Mouse (Mus musculus): ENCODE measurements around the gene Mbd3. TPM values are rescaled to one million over a fixed set of nuclear protein-coding genes. Genes with fewer than 3 reads are reported as not detected.

The Mbd3 gene
- polyA plus RNA-seq, 1 experiment from 2014 or later = 90.6 TPM

- DNase-seq (ENCODE audit: low spot score) (no peak), ATAC-seq (no peak)
- no peak overlapping the region for H3K4me2 ChIP-seq (replicated peaks; ENCODE audit: low read depth, low read length)
- peaks cover 15% of the 10 kb centered on the region; the same call in 1 of the 2 replicates for H3K36me3 ChIP-seq (ENCODE audit: insufficient read depth, low read length)
- WGBS = 55% methylated on average over 4 of the region's 4 CpGs
- no peaks in the 10 kb centered on the region for H3K9me3 ChIP-seq (ENCODE audit: low read length)
- H3K27me3 ChIP-seq (replicated peaks; ENCODE audit: insufficient read depth, low read length) = no peaks in the 10 kb centered on the region
- H3K4me1 ChIP-seq (ENCODE audit: insufficient read depth, low read depth, low read length) = peaks cover 14% of the 10 kb centered on the region
- TF ChIP-seq CTCF (IDR thresholded peaks at IDR 0.05) = no peak
- no peak for TF ChIP-seq EP300 (IDR thresholded peaks at IDR 0.05)
- no peak overlapping the region for H3K4me3 ChIP-seq (ENCODE audit: low read depth, low read length)
- peak overlapping the region; percentile 89 for H3K27ac ChIP-seq (ENCODE audit: low read length)
- H3K9ac ChIP-seq (replicated peaks; ENCODE audit: low read depth) = no peak overlapping the region
Measured at GRCm38 (mm10) chr10:80400704-80401161, 1.4 kb upstream of the Mbd3 start.

- DNase-seq (ENCODE audit: low spot score) = no peak
- WGBS = 16% methylated on average over 17 of the region's 17 CpGs
- H3K27ac ChIP-seq (ENCODE audit: low read length) = peak overlapping the region; percentile 89
Measured at GRCm38 (mm10) chr10:80399973-80400703, 788 bp upstream of the Mbd3 start.

GRCm38 (mm10) chr10:80398719-80399190 is 595 bp downstream of the Mbd3 start:
- H3K9me3 ChIP-seq (ENCODE audit: low read length) = no peaks in the 10 kb centered on the region
- peak overlapping the region; percentile 98 for H3K27ac ChIP-seq (ENCODE audit: low read length)
- no peaks in the 10 kb centered on the region for H3K27me3 ChIP-seq (replicated peaks; ENCODE audit: insufficient read depth, low read length)
- H3K36me3 ChIP-seq (ENCODE audit: insufficient read depth, low read length) = peaks cover 20% of the 10 kb centered on the region; the same call in 1 of the 2 replicates
- DNase-seq (ENCODE audit: low spot score) (peak; percentile 99), ATAC-seq (peak; percentile 87)
- peak overlapping the region; percentile 73 for H3K4me2 ChIP-seq (replicated peaks; ENCODE audit: low read depth, low read length)
- H3K4me3 ChIP-seq (ENCODE audit: low read depth, low read length) = peak overlapping the region; percentile 86
- TF ChIP-seq EP300 (IDR thresholded peaks at IDR 0.05) = no peak
- TF ChIP-seq CTCF (IDR thresholded peaks at IDR 0.05) = no peak
- H3K9ac ChIP-seq (replicated peaks; ENCODE audit: low read depth) = peak overlapping the region; percentile 87
- H3K4me1 ChIP-seq (ENCODE audit: insufficient read depth, low read depth, low read length) = peaks cover 12% of the 10 kb centered on the region
- under 1% methylated on average over 36 of the region's 59 CpGs for WGBS

More at GRCm38 (mm10) chr10:80399973-80400703, 788 bp upstream of the Mbd3 start:
- TF ChIP-seq CTCF (IDR thresholded peaks at IDR 0.05) = no peak
- TF ChIP-seq EP300 (IDR thresholded peaks at IDR 0.05) = no peak
- Histone ChIP-seq H3K27me3 (replicated peaks; ENCODE audit: insufficient read depth, low read length) (no peaks in the 10 kb centered on the region), H3K4me1 (ENCODE audit: insufficient read depth, low read depth, low read length) (peaks cover 12% of the 10 kb centered on the region), H3K36me3 (ENCODE audit: insufficient read depth, low read length) (peaks cover 17% of the 10 kb centered on the region; the same call in 1 of the 2 replicates), H3K9ac (replicated peaks; ENCODE audit: low read depth) (peak overlapping the region; percentile 29; the same call in 1 of the 2 replicates), H3K4me3 (ENCODE audit: low read depth, low read length) (peak overlapping the region; percentile 43), H3K4me2 (replicated peaks; ENCODE audit: low read depth, low read length) (peak overlapping the region; percentile 66), H3K9me3 (ENCODE audit: low read length) (no peaks in the 10 kb centered on the region)
- ATAC-seq = no peak; the same call in 1 of the 2 replicates

- ATAC-seq (no peak), DNase-seq (ENCODE audit: low spot score) (peak; percentile 58)
- H3K36me3 ChIP-seq (ENCODE audit: insufficient read depth, low read length) = peaks cover 16% of the 10 kb centered on the region; the same call in 1 of the 2 replicates
- 0% methylated on average over 1 of the region's 1 CpGs for WGBS
- peak overlapping the region; percentile 98; the same call in 1 of the 2 replicates for H3K27ac ChIP-seq (ENCODE audit: low read length)
- H3K4me2 ChIP-seq (replicated peaks; ENCODE audit: low read depth, low read length) = peak overlapping the region; percentile 73
- no peaks in the 10 kb centered on the region for H3K9me3 ChIP-seq (ENCODE audit: low read length)
- peaks cover 12% of the 10 kb centered on the region for H3K4me1 ChIP-seq (ENCODE audit: insufficient read depth, low read depth, low read length)
- 0 out of 2 replicates have a peak, but pooled peaks have one; percentile 20 for TF ChIP-seq EP300 (IDR thresholded peaks at IDR 0.05)
- no peak; the same call in 1 of the 2 replicates for TF ChIP-seq CTCF (IDR thresholded peaks at IDR 0.05)
- no peak overlapping the region for H3K9ac ChIP-seq (replicated peaks; ENCODE audit: low read depth)
- peak overlapping the region; percentile 86 for H3K4me3 ChIP-seq (ENCODE audit: low read depth, low read length)
- no peaks in the 10 kb centered on the region for H3K27me3 ChIP-seq (replicated peaks; ENCODE audit: insufficient read depth, low read length)
Measured at GRCm38 (mm10) chr10:80398174-80398535, 1.2 kb downstream of the Mbd3 start.

DNA sequence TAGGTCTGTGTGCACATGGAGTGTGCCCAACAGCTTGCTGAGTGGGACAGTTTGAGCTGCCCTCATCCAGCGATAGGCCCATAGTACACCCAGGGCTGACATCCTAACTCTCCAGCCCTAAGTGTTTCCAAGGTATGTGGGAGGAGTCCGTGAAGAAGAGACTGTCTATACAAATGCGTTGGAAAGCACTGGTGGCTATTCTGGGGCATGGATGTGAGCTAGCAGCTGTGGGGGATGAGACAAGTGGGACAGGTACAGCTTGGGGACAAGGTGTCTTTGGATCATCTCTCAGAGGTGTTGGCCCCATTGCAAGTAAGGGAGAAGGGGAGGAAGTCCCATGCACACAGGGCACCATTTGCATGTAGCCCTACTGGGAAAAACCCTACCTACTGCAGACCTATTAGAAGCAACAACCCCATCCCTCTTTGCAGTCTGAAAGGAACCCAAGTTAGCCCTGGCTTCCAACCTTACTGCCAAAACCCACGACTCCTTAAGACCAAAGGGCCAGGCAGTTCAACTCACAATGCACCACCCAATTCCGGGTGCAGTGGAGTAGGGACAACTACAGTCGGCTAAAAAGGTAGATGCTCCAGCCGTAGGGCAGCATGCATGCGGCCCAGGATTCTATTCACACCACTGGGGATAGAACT is 1.7 kb downstream of the Mbd3 start:
- no peaks in the 10 kb centered on the region for H3K27me3 ChIP-seq (replicated peaks; ENCODE audit: insufficient read depth, low read length)
- DNase-seq (ENCODE audit: low spot score) (no peak), ATAC-seq (no peak)
- WGBS = 26% methylated on average over 8 of the region's 8 CpGs
- no peaks in the 10 kb centered on the region for H3K9me3 ChIP-seq (ENCODE audit: low read length)
- peaks cover 12% of the 10 kb centered on the region for H3K4me1 ChIP-seq (ENCODE audit: insufficient read depth, low read depth, low read length)
- no peak for TF ChIP-seq CTCF (IDR thresholded peaks at IDR 0.05)
- TF ChIP-seq EP300 (IDR thresholded peaks at IDR 0.05) = no peak
- H3K9ac ChIP-seq (replicated peaks; ENCODE audit: low read depth) = no peak overlapping the region
- 0 out of 2 replicates have a peak overlapping the region, but pooled peaks have one; percentile 3 for H3K4me2 ChIP-seq (replicated peaks; ENCODE audit: low read depth, low read length)
- H3K36me3 ChIP-seq (ENCODE audit: insufficient read depth, low read length) = peaks cover 12% of the 10 kb centered on the region; the same call in 1 of the 2 replicates
- no peak overlapping the region for H3K4me3 ChIP-seq (ENCODE audit: low read depth, low read length)
- no peak overlapping the region for H3K27ac ChIP-seq (ENCODE audit: low read length)
